15 mouse cellular contexts compared by ENCODE assay signal in the genomic region with DNA sequence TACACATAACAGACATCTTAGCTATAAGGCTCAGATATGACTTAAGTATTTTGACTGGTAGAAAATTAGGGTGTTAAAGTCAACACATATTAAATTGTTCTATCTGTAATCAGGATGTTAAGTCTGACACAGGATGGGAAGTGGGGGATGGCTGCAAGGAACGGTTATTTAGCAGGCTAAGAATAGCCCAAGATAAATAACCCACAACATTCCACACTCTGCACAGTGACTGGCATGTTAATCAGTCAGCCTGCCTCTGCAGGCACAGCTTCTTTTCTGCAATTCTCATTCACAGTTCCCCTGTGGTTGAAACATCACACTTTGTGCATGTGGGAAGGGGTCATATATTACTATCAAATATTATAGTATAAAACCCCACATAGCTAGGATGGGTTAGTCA. TPM values are rescaled to one million over a fixed set of nuclear protein-coding genes. Genes with fewer than 3 reads are reported as not detected.
DNase-seq lines count a peak whose midpoint lies in the region; ATAC-seq lines count a peak whose summit lies in the region.
"Had no signal": no experiment of that assay in that cellular context is flagged by ENCODE, and none has a peak within 500 bp of the region (broad histone marks: within the 10 kb centered on the region; RNA-seq: fewer than 3 reads in every experiment).

No protein-coding gene starts in this region.

- H3K4me3 ChIP-seq in heart, embryonic 10.5 days, result no peak overlapping the region
- H3K4me3 ChIP-seq in liver, embryonic 11.5 days (ENCODE audit: low read depth, low read length), result no peak overlapping the region
- H3K4me3 ChIP-seq: intestine, embryonic 15.5 days; limb, embryonic 13.5 days; midbrain, embryonic 15.5 days; neural tube, embryonic 12.5 days had no signal

- no peaks in the 10 kb centered on the region for H3K27me3 ChIP-seq in heart, embryonic 10.5 days (ENCODE audit: insufficient read depth, poor library complexity, severe bottlenecking)
- no peaks in the 10 kb centered on the region for H3K27me3 ChIP-seq in liver, embryonic 11.5 days (replicated peaks; ENCODE audit: control insufficient read depth, insufficient read depth, low read length)
- H3K27me3 ChIP-seq: intestine, embryonic 15.5 days; limb, embryonic 13.5 days; midbrain, embryonic 15.5 days; neural tube, embryonic 12.5 days had no signal

- peak overlapping the region; percentile 52; the same call in 1 of the 2 replicates for H3K27ac ChIP-seq in heart, embryonic 10.5 days
- no peak overlapping the region for H3K27ac ChIP-seq in liver, embryonic 11.5 days (ENCODE audit: low read depth, low read length)
- H3K27ac ChIP-seq: intestine, embryonic 15.5 days; limb, embryonic 13.5 days; midbrain, embryonic 15.5 days; neural tube, embryonic 12.5 days had no signal

- no peaks in the 10 kb centered on the region for H3K9me3 ChIP-seq in heart, embryonic 10.5 days
- no peaks in the 10 kb centered on the region for H3K9me3 ChIP-seq in liver, embryonic 11.5 days (ENCODE audit: control insufficient read depth, low read length)
- H3K9me3 ChIP-seq: intestine, embryonic 15.5 days; limb, embryonic 13.5 days; midbrain, embryonic 15.5 days; neural tube, embryonic 12.5 days had no signal

- peaks cover 57% of the 10 kb centered on the region for H3K36me3 ChIP-seq in heart, embryonic 10.5 days
- H3K36me3 ChIP-seq in liver, embryonic 11.5 days (ENCODE audit: control insufficient read depth, insufficient read depth, low read length), result peaks cover 16% of the 10 kb centered on the region

- H3K4me2 ChIP-seq in liver, embryonic 11.5 days, result no peak overlapping the region
- H3K4me2 ChIP-seq: intestine, embryonic 15.5 days; limb, embryonic 13.5 days; midbrain, embryonic 15.5 days; neural tube, embryonic 12.5 days had no signal

- 0 out of 2 replicates have a peak, but pooled peaks cover 3% of the 10 kb centered on the region for H3K4me1 ChIP-seq in heart, embryonic 10.5 days
- H3K4me1 ChIP-seq in liver, embryonic 11.5 days (replicated peaks; ENCODE audit: control insufficient read depth, insufficient read depth, low read length), result peaks cover 14% of the 10 kb centered on the region
- H3K4me1 ChIP-seq: intestine, embryonic 15.5 days; limb, embryonic 13.5 days; midbrain, embryonic 15.5 days; neural tube, embryonic 12.5 days had no signal

- WGBS in heart, embryonic 10.5 days, result 10% methylated on average over 1 of the region's 1 CpGs
- 21% methylated on average over 1 of the region's 1 CpGs for WGBS in liver, embryonic 11.5 days

- peak; percentile 69; the same call in 1 of the 2 replicates for ATAC-seq in liver, embryonic 11.5 days (replicated peaks; ENCODE audit: low FRiP score)
- ATAC-seq: intestine, embryonic 15.5 days; midbrain, embryonic 15.5 days had no signal

- peak; percentile 32 for DNase-seq in 416B (ENCODE audit: low read depth)
- peak; percentile 20 for DNase-seq in MEL-GATA-1-ER (ENCODE audit: extremely low read depth, low read depth)
- no peak for DNase-seq in heart, embryonic 10.5 days (ENCODE audit: low spot score)
- no peak for DNase-seq in liver, embryonic 11.5 days (ENCODE audit: low spot score)
- no peak for DNase-seq in right cerebral cortex, postnatal 14 days
- DNase-seq in gastrocnemius, postnatal 10 days, result no peak
- no peak for DNase-seq in gastrocnemius, adult 8-10 months (ENCODE audit: low spot score in 2 of 2)
- DNase-seq: cerebellum, adult 2 months; kidney, postnatal 4 days; retina, postnatal 1 day had no signal

- no peak overlapping the region for H3K9ac ChIP-seq in liver, embryonic 11.5 days (ENCODE audit: low read depth, low read length)
- H3K9ac ChIP-seq: intestine, embryonic 15.5 days; limb, embryonic 13.5 days; midbrain, embryonic 15.5 days; neural tube, embryonic 12.5 days had no signal

RNA-seq across cellular contexts. Expression of gene Usp50, which starts 32.6 kb away (rescaled TPM):
- 2.0 and 2.5 TPM in 2 replicates for polyA plus RNA-seq in heart, embryonic 10.5 days (2016; fragmentation: Nextera tagmentation; extraction: Ambion mirVana)
- 3.0 and 3.8 TPM in 2 replicates for polyA plus RNA-seq in liver, embryonic 11.5 days (2014; fragmentation: Nextera tagmentation; extraction: Ambion mirVana)
- not detected for total RNA-seq in gastrocnemius, postnatal 10 days (2021)
- not detected for total RNA-seq in gastrocnemius, adult 8-10 months (2022)
- total RNA-seq: granulocyte monocyte progenitor cell, adult 5-6 weeks had no signal

Comparison
In these comparisons a context has a peak if more than half of its experiments do, and no peak if none do; other contexts are left out.
1. DNase-seq: peak in 416B (single experiment) and MEL-GATA-1-ER (single experiment); none in heart, embryonic 10.5 days (single experiment), liver, embryonic 11.5 days (single experiment), right cerebral cortex, postnatal 14 days (single experiment), gastrocnemius, postnatal 10 days (single experiment) and gastrocnemius, adult 8-10 months (0 of 2).